Mouse (Mus musculus) myocyte (in vitro differentiated cells): ENCODE measurements around the gene Apex1.
"Not testable (repeated sequence)": the region's sequence is repeated elsewhere in the genome, so short reads cannot be mapped to it uniquely, and the experiment has no call there.

Source experiments
- CEBPB ChIP-seq: IDR thresholded peaks from 2 replicates; pipeline ENCODE4 v1.6.1; 2011; ENCODE audit warnings: mild to moderate bottlenecking, moderate library complexity; ENCODE audit not compliant: poor library complexity, insufficient read depth, severe bottlenecking
- E2F4 ChIP-seq: IDR thresholded peaks from one replicate; pipeline ENCODE4 v1.6.1; 2011; ENCODE audit warnings: mild to moderate bottlenecking, control low read depth, moderate library complexity; ENCODE audit not compliant: insufficient read depth
- MAX ChIP-seq: IDR thresholded peaks from one replicate; pipeline ENCODE4 v1.6.1; 2011; ENCODE audit warnings: low read depth, mild to moderate bottlenecking, control low read depth
- MYOD1 ChIP-seq, 3 experiments: IDR thresholded peaks; one replicate each; pipeline ENCODE4 v1.6.1; 2011; ENCODE audit warnings: control low read depth in 2 of 3, low read depth in 2 of 3, mild to moderate bottlenecking in 2 of 3, moderate library complexity in 1 of 3; ENCODE audit not compliant: insufficient read length in 2 of 3, control insufficient read depth in 1 of 3
- MYOG ChIP-seq, 3 experiments: IDR thresholded peaks; one replicate each; pipeline ENCODE4 v1.6.1; 2011; ENCODE audit warnings: control low read depth in 2 of 3, low read depth in 2 of 3, mild to moderate bottlenecking in 2 of 3; ENCODE audit not compliant: insufficient read length in 2 of 3, control insufficient read depth in 1 of 3, insufficient read depth in 1 of 3
- POLR2A ChIP-seq: IDR thresholded peaks from one replicate; pipeline ENCODE4 v1.6.1; 2011; ENCODE audit warnings: low read depth, mild to moderate bottlenecking, control low read depth, moderate library complexity; ENCODE audit not compliant: insufficient read length
- POLR2AphosphoS2 ChIP-seq: IDR thresholded peaks from one replicate; pipeline ENCODE4 v1.6.1; 2011; ENCODE audit warnings: low read depth, control low read depth; ENCODE audit not compliant: insufficient read length
- SRF ChIP-seq: IDR thresholded peaks from one replicate; pipeline ENCODE4 v1.6.1; 2011; ENCODE audit warnings: low read depth; ENCODE audit not compliant: control insufficient read depth, insufficient read length
- TCF12 ChIP-seq: IDR thresholded peaks from one replicate; pipeline ENCODE4 v1.6.1; 2011; ENCODE audit warnings: mild to moderate bottlenecking, control low read depth; ENCODE audit not compliant: poor library complexity, insufficient read depth, severe bottlenecking
- USF1 ChIP-seq: IDR thresholded peaks from one replicate; pipeline ENCODE4 v1.6.1; 2011; ENCODE audit warnings: low read depth, mild to moderate bottlenecking, control low read depth, moderate library complexity

DNA sequence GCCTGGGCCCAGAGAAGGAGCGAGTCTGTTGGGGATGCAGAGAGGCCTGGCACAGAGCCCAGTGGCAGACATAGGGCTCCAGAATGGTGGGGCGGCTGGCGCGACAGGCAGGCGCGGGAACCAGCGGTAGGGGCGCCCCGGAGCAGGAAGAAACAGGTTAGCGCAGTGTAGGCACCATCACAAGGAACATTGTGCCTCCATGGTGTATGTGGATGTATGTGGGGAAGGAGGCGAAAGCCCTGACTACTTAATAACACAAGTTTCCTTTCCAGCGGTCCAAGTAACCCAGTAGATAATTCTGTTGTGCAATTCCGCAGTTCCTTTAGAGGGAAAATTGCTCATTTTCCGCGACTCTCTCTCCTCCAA lies 19.9 kb downstream of the Apex1 start:
- TF ChIP-seq POLR2A; POLR2AphosphoS2; E2F4; MAX; USF1; SRF; CEBPB; TCF12; MYOD1 (IDR thresholded peaks at IDR 0.05; ENCODE audit: control insufficient read depth in 1 of 3, insufficient read length in 2 of 3, low read depth in 2 of 3); MYOG (IDR thresholded peaks at IDR 0.05; ENCODE audit: control insufficient read depth in 1 of 3, insufficient read depth in 1 of 3, insufficient read length in 2 of 3, low read depth in 2 of 3): not testable (repeated sequence)
